Mouse (Mus musculus): ENCODE data around the gene Ep400. TPM values are rescaled to one million over a fixed set of nuclear protein-coding genes. Genes with fewer than 3 reads are reported as not detected.
"Not testable (repeated sequence)": the region's sequence is repeated elsewhere in the genome, so short reads cannot be mapped to it uniquely, and the experiment has no call there.

The Ep400 gene
- polyA plus RNA-seq, 1 experiment from 2014 or later = 45.5 TPM

- ATAC-seq (ENCODE audit: low FRiP score); H3K27me3 ChIP-seq (ENCODE audit: control insufficient read depth, insufficient read depth, low read length); DNase-seq (ENCODE audit: low spot score); H3K4me3 ChIP-seq (replicated peaks; ENCODE audit: low read length); H3K9ac ChIP-seq; H3K9me3 ChIP-seq (ENCODE audit: control insufficient read depth, low read length); H3K4me2 ChIP-seq (replicated peaks); H3K27ac ChIP-seq; H3K4me1 ChIP-seq (replicated peaks; ENCODE audit: control insufficient read depth, insufficient read depth, low read length): not testable (repeated sequence)
- WGBS = 93% methylated on average over 1 of the region's 1 CpGs
- H3K36me3 ChIP-seq (replicated peaks; ENCODE audit: control insufficient read depth, insufficient read depth) = peaks cover 87% of the 10 kb centered on the region
Measured at GRCm38 (mm10) chr5:110721463-110721862, 49.1 kb downstream of the Ep400 start.

GRCm38 (mm10) chr5:110711455-110711854, 59.1 kb downstream of the Ep400 start:
- H3K27ac ChIP-seq = no peak overlapping the region
- no peak overlapping the region for H3K4me2 ChIP-seq (replicated peaks)
- no peak for DNase-seq (ENCODE audit: low spot score)

GRCm38 (mm10) chr5:110709256-110709655, 61.3 kb downstream of the Ep400 start:
- Histone ChIP-seq H3K4me1 (replicated peaks; ENCODE audit: control insufficient read depth, insufficient read depth, low read length) (no peaks in the 10 kb centered on the region), H3K36me3 (replicated peaks; ENCODE audit: control insufficient read depth, insufficient read depth) (peaks cover 74% of the 10 kb centered on the region), H3K4me3 (replicated peaks; ENCODE audit: low read length) (no peak overlapping the region), H3K4me2 (replicated peaks) (no peak overlapping the region), H3K27me3 (ENCODE audit: control insufficient read depth, insufficient read depth, low read length) (no peaks in the 10 kb centered on the region), H3K27ac (no peak overlapping the region), H3K9me3 (ENCODE audit: control insufficient read depth, low read length) (no peaks in the 10 kb centered on the region), H3K9ac (no peak overlapping the region)
- ATAC-seq (ENCODE audit: low FRiP score) = no peak
- 93% methylated on average over 4 of the region's 4 CpGs for WGBS
- DNase-seq (ENCODE audit: low spot score) = no peak

More at GRCm38 (mm10) chr5:110711455-110711854, 59.1 kb downstream of the Ep400 start:
- ATAC-seq (ENCODE audit: low FRiP score) = no peak
- WGBS = 99% methylated on average over 2 of the region's 2 CpGs
- Histone ChIP-seq H3K9ac (no peak overlapping the region), H3K4me1 (replicated peaks; ENCODE audit: control insufficient read depth, insufficient read depth, low read length) (no peaks in the 10 kb centered on the region), H3K4me3 (replicated peaks; ENCODE audit: low read length) (no peak overlapping the region), H3K36me3 (replicated peaks; ENCODE audit: control insufficient read depth, insufficient read depth) (peaks cover 56% of the 10 kb centered on the region), H3K27me3 (ENCODE audit: control insufficient read depth, insufficient read depth, low read length) (no peaks in the 10 kb centered on the region), H3K9me3 (ENCODE audit: control insufficient read depth, low read length) (no peaks in the 10 kb centered on the region)

GRCm38 (mm10) chr5:110704004-110704403, 66.5 kb downstream of the Ep400 start:
- no peak overlapping the region for H3K27ac ChIP-seq
- WGBS = 93% methylated on average over 1 of the region's 1 CpGs
- no peak overlapping the region for H3K4me3 ChIP-seq (replicated peaks; ENCODE audit: low read length)
- H3K9ac ChIP-seq = no peak overlapping the region
- H3K36me3 ChIP-seq (replicated peaks; ENCODE audit: control insufficient read depth, insufficient read depth) = peaks cover 98% of the 10 kb centered on the region
- no peaks in the 10 kb centered on the region for H3K9me3 ChIP-seq (ENCODE audit: control insufficient read depth, low read length)
- H3K4me1 ChIP-seq (replicated peaks; ENCODE audit: control insufficient read depth, insufficient read depth, low read length) = no peaks in the 10 kb centered on the region
- ATAC-seq (ENCODE audit: low FRiP score) (no peak), DNase-seq (ENCODE audit: low spot score) (no peak)
- no peaks in the 10 kb centered on the region for H3K27me3 ChIP-seq (ENCODE audit: control insufficient read depth, insufficient read depth, low read length)
- no peak overlapping the region for H3K4me2 ChIP-seq (replicated peaks)

GRCm38 (mm10) chr5:110698617-110699016, 71.9 kb downstream of the Ep400 start:
- ATAC-seq (ENCODE audit: low FRiP score) (no peak), DNase-seq (ENCODE audit: low spot score) (no peak)
- WGBS = 88% methylated on average over 4 of the region's 4 CpGs
- no peak overlapping the region for H3K9ac ChIP-seq
- H3K4me2 ChIP-seq (replicated peaks) = no peak overlapping the region
- H3K9me3 ChIP-seq (ENCODE audit: control insufficient read depth, low read length) = no peaks in the 10 kb centered on the region
- H3K4me3 ChIP-seq (replicated peaks; ENCODE audit: low read length) = no peak overlapping the region
- no peaks in the 10 kb centered on the region for H3K27me3 ChIP-seq (ENCODE audit: control insufficient read depth, insufficient read depth, low read length)
- peaks cover 96% of the 10 kb centered on the region for H3K36me3 ChIP-seq (replicated peaks; ENCODE audit: control insufficient read depth, insufficient read depth)
- no peaks in the 10 kb centered on the region for H3K4me1 ChIP-seq (replicated peaks; ENCODE audit: control insufficient read depth, insufficient read depth, low read length)
- no peak overlapping the region for H3K27ac ChIP-seq

GRCm38 (mm10) chr5:110682041-110682440, 88.5 kb downstream of the Ep400 start:
- H3K27me3 ChIP-seq (ENCODE audit: control insufficient read depth, insufficient read depth, low read length) = no peaks in the 10 kb centered on the region
- peaks cover 97% of the 10 kb centered on the region for H3K36me3 ChIP-seq (replicated peaks; ENCODE audit: control insufficient read depth, insufficient read depth)
- no peak overlapping the region for H3K9ac ChIP-seq
- WGBS = 94% methylated on average over 8 of the region's 8 CpGs
- H3K4me1 ChIP-seq (replicated peaks; ENCODE audit: control insufficient read depth, insufficient read depth, low read length) = no peaks in the 10 kb centered on the region
- no peak overlapping the region for H3K27ac ChIP-seq
- no peaks in the 10 kb centered on the region for H3K9me3 ChIP-seq (ENCODE audit: control insufficient read depth, low read length)
- DNase-seq (ENCODE audit: low spot score) (no peak), ATAC-seq (ENCODE audit: low FRiP score) (no peak)
- H3K4me2 ChIP-seq (replicated peaks) = no peak overlapping the region
- no peak overlapping the region for H3K4me3 ChIP-seq (replicated peaks; ENCODE audit: low read length)

GRCm38 (mm10) chr5:110665486-110666121, 104.9 kb downstream of the Ep400 start:
- Histone ChIP-seq H3K4me3 (replicated peaks; ENCODE audit: low read length) (no peak overlapping the region), H3K27me3 (ENCODE audit: control insufficient read depth, insufficient read depth, low read length) (no peaks in the 10 kb centered on the region), H3K4me1 (replicated peaks; ENCODE audit: control insufficient read depth, insufficient read depth, low read length) (no peaks in the 10 kb centered on the region), H3K9me3 (ENCODE audit: control insufficient read depth, low read length) (no peaks in the 10 kb centered on the region), H3K27ac (no peak overlapping the region), H3K9ac (no peak overlapping the region), H3K36me3 (replicated peaks; ENCODE audit: control insufficient read depth, insufficient read depth) (peaks cover 98% of the 10 kb centered on the region), H3K4me2 (replicated peaks) (no peak overlapping the region)
- WGBS = 63% methylated on average over 6 of the region's 6 CpGs
- DNase-seq (ENCODE audit: low spot score) (no peak), ATAC-seq (ENCODE audit: low FRiP score) (no peak)

GRCm38 (mm10) chr5:110664750-110665269, 105.7 kb downstream of the Ep400 start:
- Histone ChIP-seq H3K27ac (no peak overlapping the region), H3K9me3 (ENCODE audit: control insufficient read depth, low read length) (no peaks in the 10 kb centered on the region), H3K4me2 (replicated peaks) (no peak overlapping the region), H3K9ac (no peak overlapping the region), H3K4me1 (replicated peaks; ENCODE audit: control insufficient read depth, insufficient read depth, low read length) (no peaks in the 10 kb centered on the region), H3K27me3 (ENCODE audit: control insufficient read depth, insufficient read depth, low read length) (no peaks in the 10 kb centered on the region), H3K36me3 (replicated peaks; ENCODE audit: control insufficient read depth, insufficient read depth) (peaks cover 98% of the 10 kb centered on the region), H3K4me3 (replicated peaks; ENCODE audit: low read length) (no peak overlapping the region)
- WGBS = 97% methylated on average over 2 of the region's 2 CpGs
- no peak for DNase-seq (ENCODE audit: low spot score)
- no peak for ATAC-seq (ENCODE audit: low FRiP score)

GRCm38 (mm10) chr5:110664041-110664440, 106.5 kb downstream of the Ep400 start:
- no peaks in the 10 kb centered on the region for H3K9me3 ChIP-seq (ENCODE audit: control insufficient read depth, low read length)
- H3K4me1 ChIP-seq (replicated peaks; ENCODE audit: control insufficient read depth, insufficient read depth, low read length) = no peaks in the 10 kb centered on the region
- no peak overlapping the region for H3K4me3 ChIP-seq (replicated peaks; ENCODE audit: low read length)
- H3K36me3 ChIP-seq (replicated peaks; ENCODE audit: control insufficient read depth, insufficient read depth) = peaks cover 98% of the 10 kb centered on the region
- no peak overlapping the region for H3K9ac ChIP-seq
- H3K4me2 ChIP-seq (replicated peaks) = no peak overlapping the region
- DNase-seq (ENCODE audit: low spot score) (no peak), ATAC-seq (ENCODE audit: low FRiP score) (no peak)
- no peaks in the 10 kb centered on the region for H3K27me3 ChIP-seq (ENCODE audit: control insufficient read depth, insufficient read depth, low read length)
- H3K27ac ChIP-seq = no peak overlapping the region
- 98% methylated on average over 2 of the region's 2 CpGs for WGBS

GRCm38 (mm10) chr5:110659682-110660081, 110.8 kb downstream of the Ep400 start:
- no peaks in the 10 kb centered on the region for H3K4me1 ChIP-seq (replicated peaks; ENCODE audit: control insufficient read depth, insufficient read depth, low read length)
- no peak overlapping the region for H3K9ac ChIP-seq
- H3K4me2 ChIP-seq (replicated peaks) = no peak overlapping the region
- no peak overlapping the region for H3K27ac ChIP-seq
- no peaks in the 10 kb centered on the region for H3K27me3 ChIP-seq (ENCODE audit: control insufficient read depth, insufficient read depth, low read length)
- no peaks in the 10 kb centered on the region for H3K9me3 ChIP-seq (ENCODE audit: control insufficient read depth, low read length)
- no peak overlapping the region for H3K4me3 ChIP-seq (replicated peaks; ENCODE audit: low read length)
- ATAC-seq (ENCODE audit: low FRiP score) (no peak), DNase-seq (ENCODE audit: low spot score) (no peak)
- H3K36me3 ChIP-seq (replicated peaks; ENCODE audit: control insufficient read depth, insufficient read depth) = peaks cover 98% of the 10 kb centered on the region

Measured in hindbrain, embryonic 14.5 days (tissue).